Mouse (Mus musculus) liver, adult 2 months (tissue): Measurements from ENCODE around the gene Tsn.
A peak's percentile ranks its signal among the peaks of the same experiment; 100 is the strongest.

ENCODE experiments used
- CTCF ChIP-seq: fragments of 200-500 bp; IDR thresholded peaks from 2 replicates; pipeline ENCODE4 v1.5.1; 2011; ENCODE audit warnings: low read depth, low read length, control low read depth
- POLR2A ChIP-seq: fragments of 200-500 bp; IDR thresholded peaks from 2 replicates; pipeline ENCODE4 v1.6.1; 2011; ENCODE audit warnings: low read length, control low read depth; ENCODE audit not compliant: insufficient read depth; ENCODE audit errors: extremely low read depth

DNA sequence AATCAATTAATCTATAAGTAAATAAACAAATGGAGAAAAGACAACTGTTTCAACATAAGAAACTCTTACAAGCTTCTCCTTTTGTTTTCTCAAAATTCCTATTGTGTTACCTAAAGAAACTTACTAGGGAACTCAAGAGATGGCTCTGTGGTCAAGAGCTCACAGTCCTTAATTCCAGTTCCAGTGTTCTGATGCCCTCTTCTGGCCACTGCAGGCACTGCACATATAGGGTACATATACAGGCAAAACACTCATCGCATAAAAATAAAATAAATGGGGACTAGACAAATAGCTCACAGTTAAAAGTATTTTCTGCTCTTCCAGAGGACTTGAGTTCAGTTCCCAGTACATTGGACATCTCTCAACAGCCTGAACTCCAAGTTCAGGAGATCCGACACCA, 9.2 kb upstream of the Tsn start:
- TF ChIP-seq CTCF (peak; percentile 24; the same call in 1 of the 2 replicates), POLR2A (no peak)
